Mouse (Mus musculus) embryo, embryonic 10 days (tissue): ENCODE measurements around the gene Csf2rb2.
"Not testable (repeated sequence)": the region's sequence is repeated elsewhere in the genome, so short reads cannot be mapped to it uniquely, and the experiment has no call there.

Experiments
- DNase-seq: peaks from one replicate; pipeline ENCODE4 v3.0.0-alpha.2; 2015; ENCODE audit warnings: low spot score

Csf2rb2 gene

GRCm38 (mm10) chr15:78256602-78257259 is 48.8 kb downstream of the Csf2rb2 start:
- not testable (repeated sequence) for DNase-seq

- DNase-seq = peak; percentile 83
These were observed 50.8 kb downstream of the Csf2rb2 start for GRCm38 (mm10) chr15:78254751-78255150.

GRCm38 (mm10) chr15:78248410-78248809 is 57.1 kb downstream of the Csf2rb2 start:
- no peak for DNase-seq

- no peak for DNase-seq
These were observed 57.9 kb downstream of the Csf2rb2 start for GRCm38 (mm10) chr15:78247659-78248058.

GRCm38 (mm10) chr15:78246143-78247116 is 59.1 kb downstream of the Csf2rb2 start:
- no peak for DNase-seq

- no peak for DNase-seq
These were observed 60.6 kb downstream of the Csf2rb2 start, which contains the start of gene Ncf4 for GRCm38 (mm10) chr15:78244695-78245492. TSS of gene Ncf4 (plus strand) at chr15:78244801.

- no peak for DNase-seq
These were observed 61.7 kb downstream of the Csf2rb2 start for GRCm38 (mm10) chr15:78243774-78244173.

- no peak for DNase-seq
These were observed 62.5 kb downstream of the Csf2rb2 start for GRCm38 (mm10) chr15:78243061-78243460.

- no peak for DNase-seq
These were observed 64.2 kb downstream of the Csf2rb2 start for GRCm38 (mm10) chr15:78241335-78241734.

- DNase-seq = no peak
These were observed 65.4 kb downstream of the Csf2rb2 start for GRCm38 (mm10) chr15:78239956-78240617.

- peak; percentile 89 for DNase-seq
These were observed 66.1 kb downstream of the Csf2rb2 start for GRCm38 (mm10) chr15:78239453-78239852.

- no peak for DNase-seq
These were observed 70.6 kb downstream of the Csf2rb2 start for GRCm38 (mm10) chr15:78234823-78235509.
